Mouse (Mus musculus) c-Kit-positive CD71-negative TER-119-negative erythroid progenitor cells, embryonic 14.5 days (primary cell): ENCODE measurements around the gene Sgms2.
"Not testable (repeated sequence)": the region's sequence is repeated elsewhere in the genome, so short reads cannot be mapped to it uniquely, and the experiment has no call there.

Experiments used
- DNase-seq: peaks from one replicate; pipeline ENCODE4 v3.0.0-alpha.2; 2013; ENCODE audit warnings: low read depth

The Sgms2 gene

GRCm38 (mm10) chr3:131357643-131358042 lies 133.6 kb downstream of the Sgms2 start:
- no peak for DNase-seq

- DNase-seq, result no peak
Measured at GRCm38 (mm10) chr3:131356026-131356425, 135.2 kb downstream of the Sgms2 start.

- no peak for DNase-seq
Measured at GRCm38 (mm10) chr3:131350539-131350938, 140.7 kb downstream of the Sgms2 start.

GRCm38 (mm10) chr3:131349013-131349412 lies 142.2 kb downstream of the Sgms2 start:
- DNase-seq, result no peak

- no peak for DNase-seq
Measured at GRCm38 (mm10) chr3:131348579-131348950, 142.6 kb downstream of the Sgms2 start.

GRCm38 (mm10) chr3:131347831-131348578 lies 143.2 kb downstream of the Sgms2 start:
- no peak for DNase-seq

- no peak for DNase-seq
Measured at GRCm38 (mm10) chr3:131345903-131346302, 145.3 kb downstream of the Sgms2 start.

GRCm38 (mm10) chr3:131343311-131343710 lies 147.9 kb downstream of the Sgms2 start:
- no peak for DNase-seq

GRCm38 (mm10) chr3:131340885-131341284 lies 150.3 kb downstream of the Sgms2 start:
- no peak for DNase-seq

GRCm38 (mm10) chr3:131339280-131339679 lies 151.9 kb downstream of the Sgms2 start:
- DNase-seq, result no peak

- DNase-seq, result not testable (repeated sequence)
Measured at GRCm38 (mm10) chr3:131337749-131338148, 153.5 kb downstream of the Sgms2 start.

GRCm38 (mm10) chr3:131336629-131337028 lies 154.6 kb downstream of the Sgms2 start:
- DNase-seq, result no peak

GRCm38 (mm10) chr3:131335117-131335547 lies 156.1 kb downstream of the Sgms2 start:
- DNase-seq, result no peak

- DNase-seq, result no peak
Measured at GRCm38 (mm10) chr3:131327189-131327588, 164.0 kb downstream of the Sgms2 start.

- DNase-seq, result no peak
Measured at GRCm38 (mm10) chr3:131326637-131327036, 164.6 kb downstream of the Sgms2 start.

- DNase-seq, result no peak
Measured at GRCm38 (mm10) chr3:131322081-131322815, 169.0 kb downstream of the Sgms2 start.

- peak; percentile 62 for DNase-seq
Measured at GRCm38 (mm10) chr3:131320184-131320583, 171.0 kb downstream of the Sgms2 start.

GRCm38 (mm10) chr3:131318211-131318610 lies 173.0 kb downstream of the Sgms2 start:
- no peak for DNase-seq

- no peak for DNase-seq
Measured at GRCm38 (mm10) chr3:131317126-131317525, 174.1 kb downstream of the Sgms2 start.

GRCm38 (mm10) chr3:131315957-131316510 lies 175.2 kb downstream of the Sgms2 start:
- no peak for DNase-seq

GRCm38 (mm10) chr3:131312340-131312739 lies 178.9 kb downstream of the Sgms2 start:
- no peak for DNase-seq

- DNase-seq, result no peak
Measured at GRCm38 (mm10) chr3:131310572-131310971, 180.6 kb downstream of the Sgms2 start.

GRCm38 (mm10) chr3:131307811-131308210 lies 183.4 kb downstream of the Sgms2 start:
- no peak for DNase-seq
